Mouse (Mus musculus): Measurements from ENCODE around the gene Tubb2a. TPM values are rescaled to one million over a fixed set of nuclear protein-coding genes. Genes with fewer than 3 reads are reported as not detected.

Gene Tubb2a
- total and polyA plus RNA-seq, 3 experiments = 38.8 to 55.9 TPM; not detected in 1

- Histone ChIP-seq H3K36me3 (ENCODE audit: control insufficient read depth in 1 of 2, insufficient read depth in 2 of 2, low read length in 2 of 2) (no peaks in the 10 kb centered on the region; a peak in 1 of 4 replicates), H3K9me3 (replicated peaks; ENCODE audit: insufficient read depth, low read length) (no peaks in the 10 kb centered on the region), H3K4me1 (ENCODE audit: control insufficient read depth in 1 of 2, insufficient read depth in 2 of 2, low read length in 2 of 2) (peaks cover 0 to 11% of the 10 kb centered on the region in 2 experiments; a peak in 1 of 4 replicates), H3K9ac (ENCODE audit: control insufficient read depth, low read depth, low read length, poor library complexity, severe bottlenecking) (peak within 1 kb of the TSS; percentile 87), H3K27ac (ENCODE audit: control insufficient read depth, low read depth, low read length) (peak within 1 kb of the TSS; percentile 26), H3K79me2 (ENCODE audit: control insufficient read depth, insufficient read depth, low read length, poor library complexity) (peaks cover 5% of the 10 kb centered on the region), H3K27me3 (ENCODE audit: control insufficient read depth in 1 of 2, insufficient read depth in 2 of 2, low read length in 2 of 2) (no peaks in the 10 kb centered on the region), H3K4me3 (ENCODE audit: control insufficient read depth in 1 of 2, insufficient read depth in 1 of 2, low read depth in 2 of 2, low read length in 2 of 2) (peak within 1 kb of the TSS; percentile 77 to 86)
- DNase-seq (ENCODE audit: low read depth, low spot score) = peak; percentile 96
- TF ChIP-seq TCF12 (IDR thresholded peaks at IDR 0.05; ENCODE audit: low read depth, low read length) = peak; percentile 67
- peak; percentile 62 for TF ChIP-seq POLR2AphosphoS5 (IDR thresholded peaks at IDR 0.05; ENCODE audit: borderline replicate concordance, low read depth, low read length)
- TF ChIP-seq USF1 (IDR thresholded peaks at IDR 0.05; ENCODE audit: low read depth, low read length) = no peak
- TF ChIP-seq MXI1 (IDR thresholded peaks at IDR 0.05; ENCODE audit: low read depth, low read length) = peak; percentile 79
- TF ChIP-seq UBTF (IDR thresholded peaks at IDR 0.05; ENCODE audit: borderline replicate concordance, insufficient read depth, low read depth, low read length) = no peak
- TF ChIP-seq ETS1 (IDR thresholded peaks at IDR 0.05; ENCODE audit: low read depth, low read length) = no peak
- TF ChIP-seq MYC (IDR thresholded peaks at IDR 0.05; ENCODE audit: low read depth, low read length) = 0 out of 2 replicates have a peak, but pooled peaks have one; percentile 19
- TF ChIP-seq SIN3A (IDR thresholded peaks at IDR 0.05; ENCODE audit: low read length) = peak; percentile 71
- peak; percentile 75 for TF ChIP-seq POLR2AphosphoS2 (IDR thresholded peaks at IDR 0.05; ENCODE audit: low read length)
- no peak for TF ChIP-seq ELF1 (IDR thresholded peaks at IDR 0.05; ENCODE audit: low read depth, low read length)
- TF ChIP-seq ZMIZ1 (IDR thresholded peaks at IDR 0.05; ENCODE audit: low read depth, low read length) = peak; percentile 79
- TF ChIP-seq MAX (IDR thresholded peaks at IDR 0.05; ENCODE audit: low read length) = no peak
- peak; percentile 90 for TF ChIP-seq NRF1 (IDR thresholded peaks at IDR 0.05; ENCODE audit: insufficient read depth, low read depth, low read length, poor library complexity, severe bottlenecking)
- TF ChIP-seq JUND (IDR thresholded peaks at IDR 0.05; ENCODE audit: low read depth, low read length) = no peak
- no peak for TF ChIP-seq ZC3H11A (IDR thresholded peaks at IDR 0.05; ENCODE audit: low read depth, low read length)
- TF ChIP-seq TBP (IDR thresholded peaks at IDR 0.05; ENCODE audit: low read depth, low read length) = peak; percentile 46; the same call in 1 of the 2 replicates
- no peak for TF ChIP-seq MEF2A (IDR thresholded peaks at IDR 0.05; ENCODE audit: extremely low read depth, insufficient replicate concordance, low read depth, low read length, poor library complexity, severe bottlenecking)
- no peak for TF ChIP-seq USF2 (IDR thresholded peaks at IDR 0.05; ENCODE audit: borderline replicate concordance in 1 of 2, insufficient read depth in 1 of 2, low read depth in 1 of 2, low read length in 2 of 2)
- 0 out of 2 replicates have a peak, but pooled peaks have one; percentile 37 for TF ChIP-seq HCFC1 (IDR thresholded peaks at IDR 0.05; ENCODE audit: low read depth, low read length)
- TF ChIP-seq EP300 (IDR thresholded peaks at IDR 0.05; ENCODE audit: low read depth in 1 of 2, low read length in 2 of 2) = no peak
- no peak; the same call in 1 of the 2 replicates for TF ChIP-seq SMC3 (IDR thresholded peaks at IDR 0.05; ENCODE audit: low read depth, low read length)
- no peak for TF ChIP-seq CHD2 (IDR thresholded peaks at IDR 0.05; ENCODE audit: low read length)
- peak; percentile 93 for TF ChIP-seq NELFE (IDR thresholded peaks at IDR 0.05; ENCODE audit: low read depth, low read length)
- no peak for TF ChIP-seq ZNF384 (IDR thresholded peaks at IDR 0.05; ENCODE audit: low read depth, low read length)
- TF ChIP-seq MAFK (IDR thresholded peaks at IDR 0.05; ENCODE audit: borderline replicate concordance, low read depth, low read length) = no peak
- peak; percentile 78 to 94; a peak in 3 of 4 replicates for TF ChIP-seq POLR2A (IDR thresholded peaks at IDR 0.05; ENCODE audit: control insufficient read depth in 1 of 2, insufficient read depth in 1 of 2, low read depth in 1 of 2, low read length in 2 of 2, poor library complexity in 1 of 2)
- TF ChIP-seq RAD21 (IDR thresholded peaks at IDR 0.05; ENCODE audit: low read depth, low read length) = no peak
Observed at GRCm38 (mm10) chr13:34037172-34038055, 40.4 kb downstream of the Tubb2a start, which contains the start of gene Bphl. Gene Bphl, plus strand, starts transcription at chr13:34037597.
